Mouse (Mus musculus) splenic B cell, adult 2 months (primary cell): Measurements from ENCODE around the gene Tmem95.
A peak's percentile ranks its signal among the peaks of the same experiment; 100 is the strongest.

ENCODE experiments used
- DNase-seq: peaks from one replicate; pipeline ENCODE4 v3.0.0-alpha.2; 2011; ENCODE audit warnings: low read depth, low spot score
- H3K27me3 ChIP-seq: 2 replicates; pipeline ENCODE4 v1.6.1; 2012; ENCODE audit warnings: mild to moderate bottlenecking, low read length, moderate library complexity, mixed read lengths; ENCODE audit not compliant: control insufficient read depth, poor library complexity, insufficient read depth, severe bottlenecking
- H3K36me3 ChIP-seq: 2 replicates; pipeline ENCODE4 v1.6.1; 2012; ENCODE audit warnings: mild to moderate bottlenecking, low read length, moderate library complexity, mixed read lengths; ENCODE audit not compliant: control insufficient read depth, poor library complexity, insufficient read depth, severe bottlenecking

Gene Tmem95

DNA sequence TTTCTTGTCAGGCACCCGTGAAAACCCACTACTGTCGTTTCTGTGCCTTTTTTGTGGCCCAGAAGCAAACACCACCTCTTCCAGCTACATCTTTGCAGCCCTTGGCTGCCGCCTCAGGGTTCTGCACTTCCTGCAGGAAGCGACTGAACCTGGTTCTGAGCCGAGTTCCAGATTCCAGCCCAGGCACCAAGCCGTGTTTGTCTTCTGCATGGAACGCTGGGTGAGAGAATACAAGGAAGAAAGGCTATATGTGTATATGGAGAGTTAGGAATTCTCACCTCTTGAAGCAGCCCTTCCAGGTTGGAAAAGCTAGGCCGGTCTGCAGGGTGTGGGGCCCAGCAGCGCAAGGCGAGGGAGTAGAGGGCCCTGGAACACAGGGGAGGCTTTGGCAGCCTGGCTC, 23.1 kb downstream of the Tmem95 start:
- no peaks in the 10 kb centered on the region for H3K36me3 ChIP-seq
- no peaks in the 10 kb centered on the region for H3K27me3 ChIP-seq
- no peak for DNase-seq

DNA sequence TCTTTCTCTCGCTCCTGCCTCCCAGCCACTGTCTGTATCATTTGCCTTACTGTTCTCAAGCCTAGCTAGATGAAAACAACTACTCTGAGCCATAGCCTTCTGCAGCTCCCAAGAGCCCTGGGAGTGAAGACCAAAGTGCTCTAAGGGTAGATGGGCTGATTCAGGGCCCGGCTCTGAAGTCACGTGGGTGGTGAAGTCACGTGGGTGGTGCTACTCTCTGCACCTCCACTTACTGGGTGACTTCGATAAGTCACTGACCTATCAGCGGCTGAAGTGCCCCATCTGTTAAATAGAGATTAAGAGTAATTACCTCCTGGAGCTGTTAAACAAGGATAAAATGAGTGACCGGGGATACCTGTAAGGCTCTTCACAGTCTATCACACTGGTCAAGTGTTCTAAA, 23.8 kb downstream of the Tmem95 start:
- no peaks in the 10 kb centered on the region for H3K36me3 ChIP-seq

DNA sequence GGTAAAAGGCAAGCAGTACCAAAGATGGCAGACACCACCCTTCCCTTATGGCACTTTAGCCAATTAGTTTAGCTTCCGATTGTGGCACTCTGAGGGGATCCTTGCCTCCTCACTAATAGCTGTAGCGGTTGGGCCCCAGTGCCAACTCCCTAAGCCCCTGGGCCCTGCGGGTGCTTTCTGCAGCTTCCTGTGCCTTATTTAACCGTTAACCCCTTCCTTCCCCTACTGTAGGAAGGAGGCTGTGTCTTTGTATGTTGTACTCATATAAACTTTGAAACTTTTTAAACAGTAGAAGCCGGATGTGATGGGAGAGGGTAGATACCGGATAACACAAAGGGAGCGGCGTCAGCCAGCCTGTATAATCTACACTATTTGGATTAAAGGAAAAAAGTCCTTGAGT, 27.1 kb downstream of the Tmem95 start:
- no peaks in the 10 kb centered on the region for H3K36me3 ChIP-seq
- no peaks in the 10 kb centered on the region for H3K27me3 ChIP-seq
- DNase-seq, result no peak

More for the DNA sequence above, 23.8 kb downstream of the Tmem95 start:
- no peaks in the 10 kb centered on the region for H3K27me3 ChIP-seq
- DNase-seq, result no peak

DNA sequence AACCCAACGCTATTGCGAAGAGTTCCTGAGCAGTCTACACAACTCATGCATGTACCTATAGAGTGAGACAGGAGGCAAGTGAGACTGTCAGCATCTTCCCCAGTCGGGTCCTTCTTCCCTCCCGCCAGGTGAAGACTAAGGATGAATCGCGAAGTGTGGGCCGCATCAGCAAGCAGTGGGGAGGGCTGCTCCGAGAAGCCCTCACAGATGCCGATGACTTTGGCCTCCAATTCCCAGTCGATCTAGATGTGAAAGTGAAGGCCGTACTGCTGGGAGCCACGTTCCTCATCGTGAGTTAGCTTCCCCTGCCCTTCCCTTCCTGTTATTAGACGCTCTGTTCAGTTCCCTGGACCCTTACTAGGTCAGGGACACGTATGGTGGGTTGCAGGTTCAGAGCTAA, 27.9 kb downstream of the Tmem95 start:
- DNase-seq, result no peak
- Histone ChIP-seq H3K36me3 (no peaks in the 10 kb centered on the region), H3K27me3 (no peaks in the 10 kb centered on the region)

DNA sequence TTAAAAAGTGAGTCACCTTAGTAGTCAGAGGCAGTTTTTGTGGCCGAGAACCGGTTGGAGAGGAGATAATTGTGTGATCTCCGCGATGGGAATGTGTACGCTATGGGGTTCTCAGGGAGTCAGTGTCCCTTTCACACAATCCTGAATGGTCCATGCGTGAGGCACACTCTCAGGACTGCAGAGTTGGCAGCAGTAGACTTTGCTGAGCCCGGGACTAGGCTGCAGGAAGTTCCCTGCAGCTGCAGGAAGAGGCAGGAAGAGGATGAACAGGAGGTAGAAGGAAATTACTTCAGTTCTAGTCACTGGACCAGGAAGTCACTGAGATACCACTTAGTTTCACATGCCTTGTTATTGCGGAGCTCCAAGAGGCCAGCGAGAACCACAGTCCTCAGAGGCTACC, 28.7 kb downstream of the Tmem95 start:
- DNase-seq, result no peak
- no peaks in the 10 kb centered on the region for H3K27me3 ChIP-seq
- no peaks in the 10 kb centered on the region for H3K36me3 ChIP-seq

DNA sequence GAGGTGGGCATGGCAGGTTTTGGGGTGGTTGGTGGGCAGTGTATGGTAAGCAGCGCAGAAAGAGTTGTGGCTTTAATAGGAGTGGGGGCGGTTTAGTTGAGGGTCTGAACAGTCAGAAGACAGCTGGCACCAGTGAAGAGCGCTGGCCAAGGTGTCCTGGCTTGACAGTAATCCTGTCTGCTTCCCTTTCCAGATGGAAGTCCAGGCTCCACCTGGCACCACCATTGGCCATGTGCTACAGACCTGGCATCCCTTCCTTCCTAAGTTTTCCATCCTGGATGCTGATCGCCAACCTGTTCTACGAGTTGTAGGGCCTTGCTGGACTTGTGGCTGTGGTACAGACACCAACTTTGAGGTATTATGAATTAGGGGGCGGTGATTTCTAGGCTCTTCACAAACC, 29.8 kb downstream of the Tmem95 start:
- Histone ChIP-seq H3K36me3 (no peaks in the 10 kb centered on the region), H3K27me3 (no peaks in the 10 kb centered on the region)
- no peak for DNase-seq

DNA sequence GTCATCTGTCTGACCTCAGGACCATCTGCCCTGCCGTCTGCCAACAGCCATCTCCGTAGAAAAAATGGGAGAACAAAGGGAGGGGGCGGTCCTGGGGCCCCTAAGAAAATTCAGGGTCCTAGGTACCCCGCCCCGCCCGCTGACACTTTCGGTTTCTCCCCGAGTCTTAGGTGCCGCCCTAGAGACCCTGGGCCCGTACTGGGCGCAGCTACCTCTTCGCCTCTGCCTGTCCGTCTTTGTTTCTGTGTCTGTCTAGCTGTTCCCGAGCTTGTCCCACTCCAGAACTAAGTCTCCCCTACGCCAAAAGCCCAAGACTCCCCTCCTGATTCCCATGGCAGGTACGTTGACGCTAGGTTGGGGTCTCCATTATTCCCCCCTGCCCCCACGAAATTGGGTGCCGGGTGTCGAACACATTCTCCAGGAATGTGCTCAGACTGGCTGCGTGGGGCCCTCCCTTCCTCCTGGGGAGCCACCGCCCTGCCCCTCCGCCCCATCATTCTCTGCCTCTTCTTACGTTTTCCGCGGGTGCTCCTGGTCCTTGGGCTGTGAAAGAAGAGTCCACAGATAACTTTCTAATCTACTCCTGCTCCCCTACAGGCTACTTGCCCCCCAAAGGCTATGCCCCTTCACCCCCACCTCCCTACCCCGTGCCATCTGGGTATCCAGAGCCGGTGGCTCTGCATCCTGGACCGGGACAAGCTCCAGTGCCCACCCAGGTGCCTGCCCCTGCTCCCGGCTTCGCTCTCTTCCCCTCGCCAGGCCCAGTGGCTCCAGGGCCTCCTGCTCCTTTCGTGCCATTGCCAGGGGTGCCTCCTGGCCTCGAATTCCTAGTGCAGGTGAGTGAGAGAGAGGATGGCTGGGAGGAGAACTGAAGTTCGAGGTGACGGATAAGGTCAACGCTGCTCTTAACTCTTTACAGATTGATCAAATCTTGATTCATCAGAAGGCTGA, 30.8 kb downstream of the Tmem95 start:
- Histone ChIP-seq H3K36me3 (no peaks in the 10 kb centered on the region), H3K27me3 (no peaks in the 10 kb centered on the region)
- DNase-seq, result no peak

DNA sequence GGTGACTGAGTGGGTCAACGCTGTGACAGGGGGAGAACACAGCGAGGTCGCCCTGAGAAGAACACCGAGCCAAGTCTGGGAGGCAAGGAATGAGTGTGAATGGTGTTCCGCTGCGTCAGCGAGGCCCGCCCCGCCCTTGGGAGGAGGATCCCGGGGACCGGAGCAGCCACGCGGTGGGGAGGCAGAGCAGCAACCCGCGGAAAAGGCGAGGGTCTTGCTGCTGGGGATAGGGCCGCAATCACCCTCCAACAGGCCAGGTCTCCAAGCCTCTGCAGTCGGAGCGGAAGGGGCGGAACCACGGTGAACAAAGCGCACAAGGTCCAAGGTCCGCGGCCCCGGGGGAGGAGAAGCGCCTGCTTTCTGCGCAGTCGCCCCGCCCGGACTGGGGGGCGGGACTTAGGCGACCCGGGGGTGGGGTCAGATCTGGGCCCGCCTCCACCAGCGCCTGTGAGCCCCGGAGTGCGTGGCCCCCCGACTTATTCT, 31.6 kb downstream of the Tmem95 start, which contains the start of gene Plscr3:
Gene Plscr3 (plus strand): TSS at position 179 of the 483 bp plus-strand sequence.
- DNase-seq, result peak; percentile 89
- Histone ChIP-seq H3K27me3 (no peaks in the 10 kb centered on the region), H3K36me3 (no peaks in the 10 kb centered on the region)

DNA sequence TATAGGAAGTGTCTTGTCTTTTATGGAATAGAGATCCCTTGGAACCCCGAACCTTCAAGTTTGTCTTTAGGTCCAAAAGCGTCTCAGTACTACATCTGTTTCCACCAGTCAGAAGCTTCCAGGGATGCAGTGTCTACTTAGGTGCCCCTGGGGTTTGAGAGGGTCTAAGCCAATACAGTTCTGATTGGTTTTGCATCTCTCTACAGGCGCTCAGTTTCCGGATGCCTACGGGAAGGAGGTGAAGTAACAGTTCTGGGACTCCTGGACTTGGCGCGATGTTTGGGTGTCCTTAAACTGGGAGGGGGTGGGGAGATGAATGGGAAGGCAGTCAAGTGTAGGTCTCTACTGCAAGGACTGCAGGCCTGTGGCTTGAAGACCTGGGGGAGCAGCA, 39.1 kb downstream of the Tmem95 start:
- no peaks in the 10 kb centered on the region for H3K27me3 ChIP-seq
- no peaks in the 10 kb centered on the region for H3K36me3 ChIP-seq
- DNase-seq, result no peak

DNA sequence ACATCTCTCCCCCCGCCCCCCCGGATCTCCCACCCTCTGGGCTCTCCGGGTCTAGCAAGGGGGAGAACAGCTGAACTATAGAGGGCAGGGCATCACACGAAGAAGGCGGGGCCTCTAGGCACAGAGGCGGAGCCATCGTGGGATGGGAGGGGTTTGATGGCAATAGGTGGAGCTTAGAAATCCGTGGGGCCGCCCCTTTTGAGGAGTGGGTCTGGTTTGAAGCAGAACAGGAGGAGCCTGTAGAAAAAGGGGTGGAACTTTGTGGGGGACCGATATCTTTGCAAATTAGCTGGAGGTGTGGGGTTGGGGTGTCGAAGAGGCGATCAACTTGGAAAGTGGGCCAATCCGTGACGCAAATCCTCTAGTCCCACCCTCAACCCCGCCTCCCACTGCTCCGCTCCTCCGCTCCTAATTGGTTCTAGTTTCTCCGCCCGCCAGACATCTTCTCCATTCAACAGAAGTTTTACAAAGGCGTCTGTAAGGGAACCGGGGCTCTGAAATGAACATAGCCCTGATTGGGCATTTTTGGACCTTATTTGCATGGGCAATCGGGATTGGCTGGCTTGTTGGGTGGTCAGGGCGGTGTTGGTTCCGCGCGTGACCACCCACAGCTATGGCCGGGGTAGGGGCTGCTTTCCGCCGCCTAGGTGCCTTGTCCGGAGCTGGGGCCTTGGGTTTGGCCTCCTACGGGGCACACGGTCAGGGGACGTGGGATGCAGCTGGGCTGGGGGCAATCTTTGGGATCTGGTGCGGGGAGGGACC, 39.7 kb downstream of the Tmem95 start, which contains the start of gene Tmem256:
Gene Tmem256 (plus strand): TSS at position 563 of the 762 bp plus-strand sequence.
- DNase-seq, result peak; percentile 95
- H3K27me3 ChIP-seq, result no peaks in the 10 kb centered on the region

DNA sequence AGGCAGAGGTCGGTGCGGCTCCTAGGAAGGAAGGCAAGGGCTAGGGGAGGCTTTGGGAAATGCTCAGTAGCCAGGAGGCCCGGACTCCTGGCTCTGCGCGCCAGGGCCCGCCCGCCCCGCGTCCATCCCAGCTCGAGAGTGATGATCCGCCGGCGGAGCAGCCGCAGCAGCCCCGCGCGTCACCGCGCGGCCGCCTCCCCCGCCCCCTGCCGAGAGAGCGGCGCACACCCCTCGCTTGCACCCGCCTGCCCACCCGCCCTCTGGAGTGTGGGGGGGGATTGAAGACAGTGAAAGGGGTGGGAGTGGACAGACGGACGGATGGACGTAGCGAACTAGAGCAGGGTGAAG, 40.2 kb downstream of the Tmem95 start, which contains the start of gene Nlgn2:
Gene Nlgn2 (minus strand): TSS at position 181 of the 348 bp plus-strand sequence.
- Histone ChIP-seq H3K36me3 (no peaks in the 10 kb centered on the region), H3K27me3 (no peaks in the 10 kb centered on the region)
- no peak for DNase-seq

More for the DNA sequence above, 39.7 kb downstream of the Tmem95 start, which contains the start of gene Tmem256:
- no peaks in the 10 kb centered on the region for H3K36me3 ChIP-seq

DNA sequence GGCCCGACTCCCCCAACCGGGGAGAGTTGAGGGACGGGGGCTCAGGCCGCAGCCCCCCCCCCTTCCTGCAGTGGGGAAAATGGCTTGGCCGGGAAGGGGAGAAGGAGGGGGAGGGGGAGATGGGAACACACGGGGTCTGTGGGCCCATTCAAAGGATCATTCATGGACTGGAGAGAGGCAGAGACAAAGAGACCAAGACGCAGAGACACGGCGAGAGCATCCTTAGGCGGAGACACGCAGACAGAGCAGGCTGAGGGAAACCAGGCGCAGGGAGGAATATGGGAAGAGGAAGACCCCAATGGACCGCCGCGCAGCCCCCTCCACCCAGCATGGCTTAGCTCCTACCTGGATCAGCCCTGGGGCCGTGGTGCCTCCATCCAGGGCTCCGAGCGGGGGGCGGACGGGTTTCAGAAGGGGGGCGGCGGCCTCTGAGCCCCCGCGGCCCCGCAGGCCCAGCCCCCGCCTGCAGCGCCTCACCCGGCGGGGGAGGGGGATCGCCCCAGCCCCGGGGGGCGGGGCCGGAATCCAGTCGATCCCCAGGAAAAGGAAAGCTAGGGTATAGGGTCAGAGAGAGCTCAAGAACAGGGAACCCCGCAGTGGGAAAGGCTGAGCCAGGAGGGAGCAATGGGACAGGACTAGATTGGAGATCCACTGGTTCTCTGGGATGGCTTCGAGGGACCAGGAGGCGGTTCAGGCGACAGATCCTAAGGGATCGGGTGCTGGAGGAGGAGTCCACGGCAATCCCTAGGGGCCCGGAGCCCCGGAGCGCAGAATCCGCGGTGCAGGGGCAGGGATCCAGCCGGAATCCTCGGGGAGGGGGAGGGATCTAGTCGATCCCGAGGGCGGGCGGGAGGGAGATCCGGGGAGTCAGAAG, 40.9 kb downstream of the Tmem95 start:
- peak; percentile 18 for DNase-seq
- H3K36me3 ChIP-seq, result no peaks in the 10 kb centered on the region
- H3K27me3 ChIP-seq, result no peaks in the 10 kb centered on the region

DNA sequence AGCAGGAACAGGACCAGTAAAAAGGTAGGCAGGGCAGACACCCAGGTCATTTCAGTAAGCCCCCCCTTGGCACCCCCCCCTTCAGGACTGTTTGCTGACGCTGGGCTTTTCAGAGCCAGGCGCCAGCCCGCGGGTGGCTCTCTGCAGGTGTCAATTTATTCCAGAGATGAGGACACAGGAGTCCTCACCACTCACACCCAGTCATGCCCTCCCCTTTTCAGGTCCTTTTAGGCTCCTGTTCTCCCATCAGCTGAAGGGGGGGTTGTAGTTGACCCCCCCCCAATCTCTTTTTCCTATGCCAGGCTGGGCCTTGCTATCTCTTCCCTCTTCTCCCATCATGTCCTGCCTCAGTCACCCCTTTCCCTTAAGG, 41.9 kb downstream of the Tmem95 start:
- DNase-seq, result peak; percentile 18
- no peaks in the 10 kb centered on the region for H3K27me3 ChIP-seq

DNA sequence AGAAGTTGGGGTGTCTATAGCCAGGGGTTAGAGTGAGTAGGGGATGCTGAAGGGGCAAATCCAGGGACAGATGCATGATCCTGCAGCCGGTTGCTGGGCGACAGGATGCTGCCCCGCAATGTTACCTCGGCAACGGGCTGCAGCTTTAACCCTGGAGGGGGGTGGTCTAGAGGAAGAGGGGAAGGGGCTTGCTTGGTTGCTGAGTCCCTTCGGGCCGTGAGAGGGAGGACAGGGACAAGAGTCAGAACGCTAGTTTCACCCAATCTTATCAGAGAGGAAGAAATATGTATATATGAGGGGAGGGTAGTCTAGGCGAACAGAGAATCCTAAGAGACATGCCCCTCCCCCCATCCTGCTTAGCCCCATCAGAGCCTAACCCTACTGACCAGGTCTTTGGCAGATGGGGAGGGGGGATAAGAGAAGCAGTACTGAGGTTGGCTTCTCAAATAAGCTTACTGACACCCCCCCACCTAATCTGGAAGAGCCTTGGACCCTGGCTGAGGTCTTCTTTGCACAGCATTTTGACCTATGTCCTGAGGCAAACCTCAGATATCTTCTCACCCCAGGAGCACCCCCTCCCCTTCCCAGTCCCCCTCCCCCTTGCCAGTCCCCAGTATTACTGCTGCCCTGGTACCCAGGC, 42.4 kb downstream of the Tmem95 start:
- no peaks in the 10 kb centered on the region for H3K36me3 ChIP-seq
- no peaks in the 10 kb centered on the region for H3K27me3 ChIP-seq
- no peak for DNase-seq

More for the DNA sequence above, 41.9 kb downstream of the Tmem95 start:
- no peaks in the 10 kb centered on the region for H3K36me3 ChIP-seq
